Mouse (Mus musculus): Measurements from ENCODE around the gene Ormdl2. TPM values are rescaled to one million over a fixed set of nuclear protein-coding genes. Genes with fewer than 3 reads are reported as not detected.

The Ormdl2 gene
- polyA plus RNA-seq, 1 experiment from 2014 or later = 39.2 TPM

- no peaks in the 10 kb centered on the region for H3K4me1 ChIP-seq (replicated peaks)
- no peaks in the 10 kb centered on the region for H3K9me3 ChIP-seq (replicated peaks)
- H3K4me2 ChIP-seq = no peak overlapping the region
- no peaks in the 10 kb centered on the region for H3K36me3 ChIP-seq
- no peak overlapping the region for H3K4me3 ChIP-seq
- H3K9ac ChIP-seq = no peak overlapping the region
- H3K27me3 ChIP-seq (replicated peaks) = no peaks in the 10 kb centered on the region
- no peak for ATAC-seq (ENCODE audit: insufficient number of reproducible peaks, low FRiP score)
- H3K27ac ChIP-seq (ENCODE audit: poor library complexity, severe bottlenecking) = peak overlapping the region; percentile 88
- WGBS = 82% methylated on average over 2 of the region's 2 CpGs
These were observed 43.0 kb downstream of the Ormdl2 start for GRCm38 (mm10) chr10:128778441-128778840.

DNA sequence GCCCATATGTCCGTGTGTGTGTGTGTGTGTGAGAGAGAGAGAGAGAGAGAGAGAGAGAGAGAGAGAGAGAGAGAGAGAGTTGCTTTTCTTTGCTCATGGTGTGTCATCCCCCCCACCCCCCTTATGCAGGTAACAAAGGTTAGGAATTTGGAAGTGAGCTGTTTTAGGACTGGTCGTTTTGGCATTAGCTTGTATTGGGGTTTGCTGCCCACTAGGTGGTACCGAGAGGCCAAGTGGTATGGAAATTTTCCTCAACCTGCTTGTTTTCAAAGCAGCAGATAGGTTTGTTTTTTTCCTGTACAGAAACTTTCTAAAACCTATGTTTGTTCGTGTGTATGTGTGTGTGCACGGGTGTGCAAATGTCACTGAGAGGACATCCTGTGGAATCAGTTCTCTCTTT lies 47.8 kb downstream of the Ormdl2 start:
- H3K4me1 ChIP-seq (replicated peaks) = no peaks in the 10 kb centered on the region
- H3K4me2 ChIP-seq = no peak overlapping the region
- no peak overlapping the region for H3K27ac ChIP-seq (ENCODE audit: poor library complexity, severe bottlenecking)
- H3K9me3 ChIP-seq (replicated peaks) = no peaks in the 10 kb centered on the region
- H3K9ac ChIP-seq = no peak overlapping the region
- H3K36me3 ChIP-seq = no peaks in the 10 kb centered on the region
- H3K4me3 ChIP-seq = no peak overlapping the region
- no peaks in the 10 kb centered on the region for H3K27me3 ChIP-seq (replicated peaks)
- WGBS = 15% methylated on average over 5 of the region's 5 CpGs
- no peak for ATAC-seq (ENCODE audit: insufficient number of reproducible peaks, low FRiP score)

- H3K27ac ChIP-seq (ENCODE audit: poor library complexity, severe bottlenecking) = no peak overlapping the region
- ATAC-seq (ENCODE audit: insufficient number of reproducible peaks, low FRiP score) = no peak
- H3K9ac ChIP-seq = no peak overlapping the region; the same call in 1 of the 2 replicates
- H3K4me3 ChIP-seq = no peak overlapping the region
- no peak overlapping the region for H3K4me2 ChIP-seq
- no peaks in the 10 kb centered on the region for H3K36me3 ChIP-seq
- 67% methylated on average over 2 of the region's 2 CpGs for WGBS
- H3K4me1 ChIP-seq (replicated peaks) = no peaks in the 10 kb centered on the region
- H3K9me3 ChIP-seq (replicated peaks) = no peaks in the 10 kb centered on the region
- no peaks in the 10 kb centered on the region for H3K27me3 ChIP-seq (replicated peaks)
These were observed 48.5 kb downstream of the Ormdl2 start for GRCm38 (mm10) chr10:128772895-128773294.

Other genes starting within 250 kb of the Ormdl2 start
- gene Erbb3, start 232.0 kb downstream of the Ormdl2 start, polyA plus RNA-seq (2016; fragmentation: Nextera tagmentation; extraction: Ambion mirVana) = 7.5 and 7.6 TPM in 2 replicates
- gene Rps26, start 194.9 kb downstream of the Ormdl2 start, polyA plus RNA-seq (2016; fragmentation: Nextera tagmentation; extraction: Ambion mirVana) = 420 and 432 TPM in 2 replicates
- gene Ikzf4, start 175.7 kb downstream of the Ormdl2 start, polyA plus RNA-seq (2016; fragmentation: Nextera tagmentation; extraction: Ambion mirVana) = 2.0 and 3.0 TPM in 2 replicates
- gene Suox, start 147.6 kb downstream of the Ormdl2 start, polyA plus RNA-seq (2016; fragmentation: Nextera tagmentation; extraction: Ambion mirVana) = 10.7 and 12.8 TPM in 2 replicates
- gene Rab5b, start 125.4 kb downstream of the Ormdl2 start, polyA plus RNA-seq (2016; fragmentation: Nextera tagmentation; extraction: Ambion mirVana) = 71.3 and 72.9 TPM in 2 replicates
- 0.99 and 1.0 TPM in 2 replicates for gene Pmel, start 117.5 kb downstream of the Ormdl2 start, polyA plus RNA-seq (2016; fragmentation: Nextera tagmentation; extraction: Ambion mirVana)
- gene Cdk2, start 116.6 kb downstream of the Ormdl2 start, polyA plus RNA-seq (2016; fragmentation: Nextera tagmentation; extraction: Ambion mirVana) = 106 and 109 TPM in 2 replicates
- 4.4 TPM in 2 replicates for gene Dgka, start 76.8 kb downstream of the Ormdl2 start, polyA plus RNA-seq (2016; fragmentation: Nextera tagmentation; extraction: Ambion mirVana)
- gene Pym1, start 73.8 kb downstream of the Ormdl2 start, polyA plus RNA-seq (2016; fragmentation: Nextera tagmentation; extraction: Ambion mirVana) = 23.1 and 24.0 TPM in 2 replicates
- 0.83 and 0.93 TPM in 2 replicates for gene Mmp19, start 30.7 kb downstream of the Ormdl2 start, polyA plus RNA-seq (2016; fragmentation: Nextera tagmentation; extraction: Ambion mirVana)
- gene Dnajc14, start 17.6 kb downstream of the Ormdl2 start, polyA plus RNA-seq (2016; fragmentation: Nextera tagmentation; extraction: Ambion mirVana) = 48.4 and 51.7 TPM in 2 replicates
- gene Tmem198b, start 17.3 kb downstream of the Ormdl2 start, polyA plus RNA-seq (2016; fragmentation: Nextera tagmentation; extraction: Ambion mirVana) = 19.6 and 20.8 TPM in 2 replicates
- 171 and 172 TPM in 2 replicates for gene Sarnp, start 4.3 kb downstream of the Ormdl2 start, polyA plus RNA-seq (2016; fragmentation: Nextera tagmentation; extraction: Ambion mirVana)
- gene Gdf11, start 70.1 kb upstream of the Ormdl2 start, polyA plus RNA-seq (2016; fragmentation: Nextera tagmentation; extraction: Ambion mirVana) = 4.3 and 5.0 TPM in 2 replicates
- gene Cd63, start 79.3 kb upstream of the Ormdl2 start, polyA plus RNA-seq (2016; fragmentation: Nextera tagmentation; extraction: Ambion mirVana) = 341 and 358 TPM in 2 replicates
- 6.0 and 6.3 TPM in 2 replicates for gene Rdh5, start 101.2 kb upstream of the Ormdl2 start, polyA plus RNA-seq (2016; fragmentation: Nextera tagmentation; extraction: Ambion mirVana)
- 161 and 165 TPM in 2 replicates for gene Bloc1s1, start 102.4 kb upstream of the Ormdl2 start, polyA plus RNA-seq (2016; fragmentation: Nextera tagmentation; extraction: Ambion mirVana)
- gene Itga7, start 112.2 kb upstream of the Ormdl2 start, polyA plus RNA-seq (2016; fragmentation: Nextera tagmentation; extraction: Ambion mirVana) = 1.4 and 1.5 TPM in 2 replicates
- 0.15 TPM in 1 of 2 replicates, not detected in the other for gene Mettl7b, start 139.3 kb upstream of the Ormdl2 start, polyA plus RNA-seq (2016; fragmentation: Nextera tagmentation; extraction: Ambion mirVana)
- not detected in 2 replicates for gene Olfr9, start 167.8 kb upstream of the Ormdl2 start, polyA plus RNA-seq (2016; fragmentation: Nextera tagmentation; extraction: Ambion mirVana)
- gene Olfr763, start 189.1 kb upstream of the Ormdl2 start, polyA plus RNA-seq (2016; fragmentation: Nextera tagmentation; extraction: Ambion mirVana) = not detected in 2 replicates
- not detected in 2 replicates for gene Olfr764-ps1, start 218.3 kb upstream of the Ormdl2 start, polyA plus RNA-seq (2016; fragmentation: Nextera tagmentation; extraction: Ambion mirVana)
- gene Olfr765, start 228.4 kb upstream of the Ormdl2 start, polyA plus RNA-seq (2016; fragmentation: Nextera tagmentation; extraction: Ambion mirVana) = not detected in 2 replicates
- gene Olfr766-ps1, start 247.3 kb upstream of the Ormdl2 start, polyA plus RNA-seq (2016; fragmentation: Nextera tagmentation; extraction: Ambion mirVana) = not detected in 2 replicates

Measured in heart, embryonic 12.5 days (tissue).